Mouse (Mus musculus): Measurements from ENCODE around the gene Rab3b.

Rab3b gene

GRCm38 (mm10) chr4:108878963-108879822 lies at the start of gene Rab3b:
Rab3b (plus strand) TSS chr4:108879063.
- DNase-seq: peak; percentile 90

DNA sequence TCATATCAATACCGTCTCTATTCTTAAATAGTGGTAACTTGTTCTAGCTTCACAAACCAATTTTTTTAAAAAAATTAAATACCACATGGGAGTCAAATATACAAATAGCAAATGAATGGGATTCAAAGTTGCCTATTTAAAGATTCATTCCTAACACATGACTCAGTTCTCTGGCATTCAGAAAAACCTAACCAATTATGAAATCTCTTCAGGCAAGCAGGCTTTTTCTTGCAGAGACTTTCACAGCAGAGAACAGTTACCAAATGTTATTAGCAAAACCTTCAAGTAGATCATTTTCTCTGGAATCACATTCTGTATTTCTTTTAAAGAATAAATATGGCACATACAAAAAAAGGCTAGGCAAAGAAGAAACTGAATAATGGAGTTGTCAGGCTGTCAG lies 48.2 kb upstream of the Rab3b start:
- no peak for DNase-seq

GRCm38 (mm10) chr4:108832916-108833827 lies 45.7 kb upstream of the Rab3b start, which contains the start of gene Btf3l4:
Btf3l4 (minus strand) TSS chr4:108833614.
- peak; percentile 98 for DNase-seq

- DNase-seq: no peak
Measured at GRCm38 (mm10) chr4:108833828-108834114, 45.1 kb upstream of the Rab3b start.

DNA sequence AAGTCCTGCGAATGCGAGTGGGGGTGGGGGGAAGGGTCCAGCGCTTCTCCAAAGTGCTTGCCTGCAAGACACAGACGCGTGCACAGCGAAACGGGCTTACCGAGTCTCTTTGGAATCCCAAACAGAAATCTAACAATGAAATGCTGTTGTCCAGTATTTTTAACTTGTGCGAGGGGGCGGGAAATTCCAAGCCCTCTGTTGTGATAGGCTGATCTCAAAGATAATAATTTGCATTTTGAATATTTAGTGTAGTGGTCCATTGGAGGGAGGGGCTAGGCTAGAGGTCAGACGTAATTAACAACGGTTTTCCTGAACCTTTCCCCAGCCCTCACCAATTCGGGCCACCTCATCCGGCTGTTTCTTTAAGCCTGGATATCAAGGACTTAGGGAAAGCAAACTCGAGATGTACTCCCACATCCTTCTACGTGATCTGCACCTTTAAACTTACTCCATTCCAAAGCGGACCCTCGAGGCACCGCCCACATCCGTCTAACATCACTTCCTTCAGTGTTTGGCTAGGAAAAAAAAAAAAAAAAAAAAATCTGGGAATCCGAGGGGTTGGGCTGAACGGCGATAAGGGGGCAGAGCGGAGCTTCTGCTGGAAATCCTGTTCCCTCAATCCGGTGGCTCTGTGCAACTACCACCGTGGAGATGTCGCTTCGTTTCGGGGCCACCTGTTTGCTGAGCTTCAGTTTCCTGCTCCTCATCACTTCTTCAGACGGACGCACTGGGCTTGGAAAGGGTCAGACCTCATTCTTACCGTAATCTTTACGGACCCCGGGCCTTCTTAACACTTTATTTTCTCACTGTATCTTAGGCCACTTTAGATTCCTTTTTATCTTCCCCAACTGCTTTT lies 44.5 kb upstream of the Rab3b start, which contains the start of gene Txndc12:
Gene Txndc12, plus strand, starts transcription at position 487 of the 856 bp plus-strand sequence.
- peak; percentile 95 for DNase-seq

DNA sequence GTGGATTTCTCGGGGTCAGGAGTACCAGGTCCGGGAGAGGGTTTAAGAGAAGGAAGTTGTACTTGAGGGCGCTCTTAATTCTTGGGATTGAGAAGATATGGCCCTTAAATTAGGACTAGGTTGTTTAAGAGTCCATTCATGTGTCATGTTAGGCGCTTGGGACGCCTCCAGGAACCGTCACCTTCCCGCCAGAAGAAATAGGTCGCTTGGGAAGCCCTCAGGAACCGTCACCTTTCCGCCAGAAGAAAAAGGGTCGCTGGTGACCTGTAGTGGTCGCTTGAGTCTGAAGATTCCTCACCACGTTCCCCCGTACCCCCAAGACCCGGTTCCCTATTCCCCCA lies 43.9 kb upstream of the Rab3b start:
- peak; percentile 35 for DNase-seq

DNA sequence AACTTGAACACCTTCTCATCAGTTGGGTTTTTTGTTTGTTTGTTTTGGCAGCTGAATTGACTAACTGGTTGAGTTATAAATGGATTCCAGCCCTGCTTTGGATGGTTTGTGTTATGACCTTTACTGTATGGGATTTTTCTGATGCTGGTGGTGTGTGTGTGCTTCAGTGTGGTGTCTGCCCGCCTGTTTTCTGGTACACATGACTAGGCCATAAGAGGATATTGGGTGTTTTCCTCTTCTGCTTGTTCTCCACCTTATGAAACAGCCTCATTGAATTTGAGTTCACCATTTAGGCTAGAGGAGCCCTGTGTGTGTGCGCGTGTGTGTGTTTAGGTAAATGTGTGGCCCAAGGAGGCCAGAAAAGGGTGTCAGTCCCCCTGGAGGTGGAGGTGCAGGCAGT lies 43.4 kb upstream of the Rab3b start:
- DNase-seq: peak; percentile 6

GRCm38 (mm10) chr4:108838031-108838430 lies 40.8 kb upstream of the Rab3b start:
- no peak for DNase-seq

GRCm38 (mm10) chr4:108841920-108842578 lies 36.8 kb upstream of the Rab3b start:
- DNase-seq: no peak

- no peak for DNase-seq
Measured at GRCm38 (mm10) chr4:108843336-108843735, 35.5 kb upstream of the Rab3b start.

- DNase-seq: no peak
Measured at GRCm38 (mm10) chr4:108845824-108846569, 32.9 kb upstream of the Rab3b start.

DNA sequence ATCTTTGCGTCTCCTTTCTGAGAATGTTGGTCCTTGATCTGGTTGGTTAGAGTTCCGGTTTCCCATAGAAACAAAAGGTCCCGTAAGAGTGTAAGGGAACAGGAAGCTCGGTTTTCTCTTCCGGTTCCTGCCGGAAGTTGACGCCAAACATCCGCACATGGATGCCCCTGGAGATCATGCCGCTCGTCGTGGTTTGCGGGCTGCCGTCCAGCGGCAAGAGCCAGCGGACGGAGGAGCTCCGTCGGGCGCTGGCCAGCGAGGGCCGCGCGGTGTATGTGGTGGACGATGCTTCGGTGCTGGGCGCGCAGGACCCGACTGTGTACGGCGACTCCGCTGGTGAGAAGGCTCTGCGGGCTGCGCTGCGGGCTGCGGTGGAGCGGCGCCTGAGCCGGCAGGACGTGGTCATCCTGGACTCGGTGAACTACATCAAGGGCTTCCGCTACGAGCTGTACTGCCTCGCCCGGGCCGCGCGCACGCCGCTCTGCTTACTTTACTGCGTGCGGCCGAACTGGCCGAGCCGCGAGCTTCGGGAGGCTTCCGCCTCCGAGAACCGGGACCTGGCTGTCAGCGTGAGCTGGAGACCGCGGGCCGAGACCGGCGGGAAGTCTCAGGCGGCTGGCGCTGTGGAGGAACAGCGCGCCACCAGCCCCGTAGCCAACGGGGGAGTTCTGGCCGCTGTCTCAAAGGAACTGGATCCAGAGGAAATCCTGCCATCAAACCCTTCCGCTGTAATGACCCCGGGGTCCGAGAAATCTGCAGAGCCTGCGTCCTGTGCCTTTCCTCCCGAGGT lies 31.0 kb upstream of the Rab3b start, which contains the start of gene Kti12:
Gene Kti12, plus strand, starts transcription at position 71 of the 790 bp plus-strand sequence.
- peak; percentile 92 for DNase-seq

- no peak for DNase-seq
Measured at GRCm38 (mm10) chr4:108848505-108848848, 30.4 kb upstream of the Rab3b start, which contains the start of gene A730015C16Rik. A730015C16Rik (minus strand) TSS chr4:108848619.

DNA sequence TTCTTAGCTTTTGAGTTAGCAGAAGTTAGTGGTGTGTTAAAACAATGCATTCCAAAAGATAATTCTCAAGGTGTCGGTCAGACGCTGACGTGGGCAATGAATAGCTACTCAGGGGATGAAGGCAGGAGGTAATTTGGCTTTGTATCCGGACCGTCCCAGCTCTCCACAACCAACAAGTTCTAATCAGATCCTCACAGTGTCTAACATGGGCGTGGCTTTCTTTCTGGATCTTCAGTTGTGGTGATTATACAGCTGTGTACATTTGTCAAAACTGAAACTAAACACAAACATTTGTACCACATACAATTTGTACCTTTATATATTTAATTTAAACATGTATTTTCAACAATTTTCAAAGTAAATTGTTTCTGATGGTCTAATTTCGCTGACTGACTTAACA lies 12.1 kb upstream of the Rab3b start:
- DNase-seq: no peak

DNA sequence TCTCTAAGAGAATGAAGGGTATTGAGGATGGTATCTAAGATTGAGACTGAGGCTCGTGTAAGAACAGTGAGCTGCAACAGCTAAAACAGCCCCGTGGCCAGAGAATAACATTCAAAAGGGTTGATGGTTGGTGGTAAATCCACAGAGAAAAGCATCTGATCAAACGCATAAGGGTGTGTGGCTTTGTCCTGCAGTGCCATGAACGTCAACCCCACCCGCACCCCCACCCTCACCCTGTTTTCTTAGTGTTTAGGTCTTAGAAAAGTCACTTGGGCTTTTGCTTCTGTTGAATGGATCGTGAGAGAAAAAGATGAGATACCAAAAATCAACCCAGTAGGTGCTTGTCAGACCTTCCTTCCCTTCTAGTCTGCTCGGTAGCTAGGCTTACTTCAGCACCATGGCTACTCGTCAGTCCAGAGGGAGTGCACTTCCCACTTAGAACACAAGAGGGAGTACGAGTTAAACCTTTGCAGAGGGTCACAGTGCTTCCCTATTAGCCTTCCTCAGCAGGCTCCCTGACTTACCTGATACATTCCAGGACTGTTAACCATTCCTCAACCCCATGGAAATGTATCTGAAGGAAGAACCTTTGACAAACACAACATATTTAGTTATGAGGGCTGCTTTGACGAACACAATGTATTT lies 9.0 kb upstream of the Rab3b start:
- peak; percentile 88 for DNase-seq

DNA sequence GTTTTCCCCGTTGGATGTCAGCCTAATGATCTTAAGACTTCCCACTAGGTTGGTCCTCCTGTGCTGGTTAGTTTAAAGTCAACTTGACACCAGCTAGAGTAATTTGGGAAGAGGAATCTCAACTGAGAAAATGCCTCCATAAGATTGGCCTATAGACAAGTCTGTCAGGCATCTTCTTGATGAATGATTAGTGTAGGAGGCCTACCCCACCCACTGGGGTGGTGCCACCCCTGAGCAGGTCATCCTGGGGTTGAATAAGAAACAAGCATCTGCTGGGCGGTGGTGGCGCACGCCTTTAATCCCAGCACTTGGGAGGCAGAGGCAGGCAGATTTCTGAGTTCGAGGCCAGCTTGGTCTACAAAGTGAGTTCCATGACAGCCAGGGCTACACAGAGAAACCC lies 5.1 kb upstream of the Rab3b start:
- no peak for DNase-seq

DNA sequence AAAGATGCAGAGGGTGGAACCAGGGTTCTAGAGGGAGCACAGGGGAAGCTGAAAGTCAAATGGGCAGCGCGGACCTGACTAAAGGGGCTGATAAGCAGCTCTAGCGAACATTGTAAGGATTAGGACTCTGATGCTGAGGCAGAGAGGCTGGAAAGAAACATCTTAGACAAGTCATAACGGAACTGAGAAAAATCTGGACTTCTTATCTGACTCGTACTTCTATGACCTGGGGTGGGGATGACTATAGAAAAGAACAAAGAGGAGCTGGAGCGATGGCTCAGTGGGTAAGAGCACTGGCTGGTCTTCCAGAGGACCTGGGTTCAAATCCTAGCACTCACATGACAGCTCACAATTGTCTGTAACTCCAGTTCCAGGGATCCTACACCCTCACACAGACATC lies 962 bp upstream of the Rab3b start:
- no peak for DNase-seq

- DNase-seq: peak; percentile 33
Measured at GRCm38 (mm10) chr4:108883815-108884214, 5.0 kb downstream of the Rab3b start.

DNA sequence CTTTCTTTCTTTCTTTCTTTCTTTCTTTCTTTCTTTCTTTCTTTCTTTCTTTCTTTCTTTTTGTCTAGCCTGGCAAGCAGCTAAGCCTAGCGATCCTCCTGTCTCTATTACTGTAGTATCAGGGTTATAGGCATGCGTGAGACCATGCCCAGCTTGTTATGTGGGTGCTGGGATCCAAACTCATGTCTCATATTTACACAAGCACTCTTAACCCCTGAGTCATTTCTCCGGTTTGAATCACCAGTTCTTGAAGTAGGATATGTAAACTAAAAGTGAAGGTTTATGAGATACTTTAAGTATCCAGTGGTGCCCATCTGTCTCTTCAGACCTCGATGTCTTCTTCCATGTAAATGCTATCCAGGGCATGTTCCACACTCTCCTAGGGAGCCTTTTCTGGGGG lies 8.6 kb downstream of the Rab3b start:
- DNase-seq: no peak

GRCm38 (mm10) chr4:108890876-108891275 lies 12.0 kb downstream of the Rab3b start:
- no peak for DNase-seq

Measured in embryo, embryonic 11 days (tissue).